Mouse (Mus musculus): ENCODE results near the gene Ankrd22.

Gene Ankrd22

GRCm38 (mm10) chr19:34181234-34181633 is 15.4 kb upstream of the Ankrd22 start:
- no peak for DNase-seq (ENCODE audit: low spot score in 2 of 2)

GRCm38 (mm10) chr19:34180316-34180715 is 14.5 kb upstream of the Ankrd22 start:
- no peak for DNase-seq (ENCODE audit: low spot score in 2 of 2)

- no peak for DNase-seq (ENCODE audit: low spot score in 2 of 2)
These were observed 13.3 kb upstream of the Ankrd22 start for GRCm38 (mm10) chr19:34179136-34179535.

- no peak for DNase-seq (ENCODE audit: low spot score in 2 of 2)
These were observed 8.2 kb upstream of the Ankrd22 start for GRCm38 (mm10) chr19:34174004-34174403.

- DNase-seq (ENCODE audit: low spot score in 2 of 2), result no peak
These were observed 5.3 kb upstream of the Ankrd22 start for GRCm38 (mm10) chr19:34171167-34171566.

- DNase-seq (ENCODE audit: low spot score in 2 of 2), result no peak
These were observed 3.3 kb upstream of the Ankrd22 start for GRCm38 (mm10) chr19:34169121-34169520.

- peak in 1 of 2 experiments; percentile 31 for DNase-seq (ENCODE audit: low spot score in 2 of 2)
These were observed 2.2 kb upstream of the Ankrd22 start for GRCm38 (mm10) chr19:34167896-34168661.

GRCm38 (mm10) chr19:34166386-34166785 is 533 bp upstream of the Ankrd22 start:
- DNase-seq (ENCODE audit: low spot score in 2 of 2), result no peak

GRCm38 (mm10) chr19:34162693-34163092 is 3.2 kb downstream of the Ankrd22 start:
- no peak for DNase-seq (ENCODE audit: low spot score in 2 of 2)

GRCm38 (mm10) chr19:34153263-34154144 is 12.3 kb downstream of the Ankrd22 start:
- no peak for DNase-seq (ENCODE audit: low spot score in 2 of 2)

- peak in 1 of 2 experiments; percentile 18 for DNase-seq (ENCODE audit: low spot score in 2 of 2)
These were observed 13.9 kb downstream of the Ankrd22 start for GRCm38 (mm10) chr19:34151909-34152308.

- no peak for DNase-seq (ENCODE audit: low spot score in 2 of 2)
These were observed 17.4 kb downstream of the Ankrd22 start for GRCm38 (mm10) chr19:34148421-34148820.

GRCm38 (mm10) chr19:34139431-34140046 is 26.3 kb downstream of the Ankrd22 start:
- DNase-seq (ENCODE audit: low spot score in 2 of 2), result no peak

- DNase-seq (ENCODE audit: low spot score in 2 of 2), result no peak
These were observed 27.0 kb downstream of the Ankrd22 start for GRCm38 (mm10) chr19:34138720-34139430.

GRCm38 (mm10) chr19:34120107-34120731 is 45.6 kb downstream of the Ankrd22 start:
- no peak for DNase-seq (ENCODE audit: low spot score in 2 of 2)

GRCm38 (mm10) chr19:34119653-34120052 is 46.2 kb downstream of the Ankrd22 start:
- no peak for DNase-seq (ENCODE audit: low spot score in 2 of 2)

GRCm38 (mm10) chr19:34119102-34119501 is 46.8 kb downstream of the Ankrd22 start:
- DNase-seq (ENCODE audit: low spot score in 2 of 2), result no peak

GRCm38 (mm10) chr19:34104841-34105240 is 61.0 kb downstream of the Ankrd22 start:
- DNase-seq (ENCODE audit: low spot score in 2 of 2), result no peak

- no peak for DNase-seq (ENCODE audit: low spot score in 2 of 2)
These were observed 64.0 kb downstream of the Ankrd22 start for GRCm38 (mm10) chr19:34101888-34102287.

GRCm38 (mm10) chr19:34100633-34101032 is 65.2 kb downstream of the Ankrd22 start, which contains the start of gene Lipm:
TSS of gene Lipm (plus strand) at chr19:34100933.
- DNase-seq (ENCODE audit: low spot score in 2 of 2), result no peak

GRCm38 (mm10) chr19:34096228-34096627 is 69.6 kb downstream of the Ankrd22 start:
- DNase-seq (ENCODE audit: low spot score in 2 of 2), result no peak
